Mouse (Mus musculus): ENCODE results near the gene Rnf135. TPM values are rescaled to one million over a fixed set of nuclear protein-coding genes. Genes with fewer than 3 reads are reported as not detected.
"Not testable (repeated sequence)": the region's sequence is repeated elsewhere in the genome, so short reads cannot be mapped to it uniquely, and the experiment has no call there.

The Rnf135 gene
- polyA plus RNA-seq, 1 experiment from 2014 or later: 3.1 TPM

GRCm38 (mm10) chr11:80184531-80185071 lies 950 bp downstream of the Rnf135 start:
- H3K4me3 ChIP-seq (replicated peaks): peak overlapping the region; percentile 47; the same call in 1 of the 2 replicates
- no peaks in the 10 kb centered on the region for H3K9me3 ChIP-seq
- H3K27ac ChIP-seq: no peak overlapping the region
- H3K36me3 ChIP-seq: no peaks in the 10 kb centered on the region
- no peaks in the 10 kb centered on the region for H3K27me3 ChIP-seq
- no peak for ATAC-seq
- H3K4me1 ChIP-seq (replicated peaks): peaks cover 10% of the 10 kb centered on the region; the same call in 1 of the 2 replicates
- no peak overlapping the region for H3K9ac ChIP-seq (replicated peaks)
- no peak overlapping the region for H3K4me2 ChIP-seq (replicated peaks)
- WGBS: 93% methylated on average over 6 of the region's 6 CpGs

DNA sequence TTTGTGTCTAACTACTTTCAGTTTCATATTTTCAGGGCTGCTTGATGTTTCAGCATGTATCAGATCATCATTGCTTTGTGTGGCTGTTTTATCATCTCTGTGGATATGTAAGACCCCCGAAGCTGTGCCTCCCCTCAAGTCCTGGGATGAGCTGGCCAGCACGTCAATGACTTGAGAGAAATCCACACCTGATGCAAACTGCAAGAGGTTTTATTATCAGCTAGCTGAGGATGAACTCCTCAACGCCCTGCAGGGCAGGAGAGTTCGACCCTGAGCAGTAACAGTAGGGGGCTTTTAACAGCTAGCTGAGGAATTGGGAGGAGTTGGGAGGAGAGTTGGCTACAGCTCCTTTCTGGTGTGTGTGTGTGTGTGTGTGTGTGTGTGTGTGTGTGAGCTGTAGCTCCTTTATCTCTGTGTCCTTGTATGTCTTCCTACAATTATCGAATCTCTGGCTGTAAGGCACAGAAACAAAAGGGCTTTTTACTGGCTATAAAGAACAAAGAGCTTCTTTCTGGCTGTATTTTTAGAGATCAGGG lies 1.9 kb downstream of the Rnf135 start:
- 64% methylated on average over 5 of the region's 5 CpGs for whole genome bisulfite sequencing
- H3K4me3 ChIP-seq (replicated peaks); H3K4me1 ChIP-seq (replicated peaks); H3K9me3 ChIP-seq; H3K9ac ChIP-seq (replicated peaks); H3K27me3 ChIP-seq; ATAC-seq; H3K27ac ChIP-seq; H3K4me2 ChIP-seq (replicated peaks); H3K36me3 ChIP-seq: not testable (repeated sequence)

GRCm38 (mm10) chr11:80190280-80190679 lies 6.6 kb downstream of the Rnf135 start:
- no peaks in the 10 kb centered on the region for H3K4me1 ChIP-seq (replicated peaks)
- H3K4me3 ChIP-seq (replicated peaks): no peak overlapping the region
- H3K4me2 ChIP-seq (replicated peaks): no peak overlapping the region
- no peak overlapping the region for H3K9ac ChIP-seq (replicated peaks)
- 83% methylated on average over 4 of the region's 4 CpGs for WGBS
- H3K9me3 ChIP-seq: no peaks in the 10 kb centered on the region
- no peak for ATAC-seq
- no peak overlapping the region for H3K27ac ChIP-seq
- H3K36me3 ChIP-seq: no peaks in the 10 kb centered on the region
- H3K27me3 ChIP-seq: no peaks in the 10 kb centered on the region

DNA sequence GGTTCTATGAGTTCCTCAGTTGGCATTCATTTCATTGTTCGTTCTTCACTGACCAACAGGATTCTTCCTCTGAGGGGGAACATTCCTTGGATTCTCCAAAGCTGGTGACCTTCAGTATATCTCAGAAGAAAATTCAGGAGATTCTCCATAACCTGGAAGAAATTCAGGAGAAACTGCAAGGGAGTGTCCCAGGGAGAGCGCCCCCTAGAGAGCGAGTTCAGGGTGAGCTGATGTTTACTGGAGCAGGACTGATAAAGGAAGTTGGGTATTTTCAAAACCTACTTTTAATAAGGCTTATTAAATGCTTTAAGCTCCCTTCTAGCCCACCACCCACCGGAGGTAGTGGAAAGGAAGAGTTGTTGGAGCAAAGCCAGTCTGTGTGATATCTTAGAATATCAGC lies 10.2 kb downstream of the Rnf135 start:
- Histone ChIP-seq H3K9me3 (no peaks in the 10 kb centered on the region), H3K4me1 (replicated peaks) (no peaks in the 10 kb centered on the region)
- WGBS: 74% methylated on average over 4 of the region's 4 CpGs

GRCm38 (mm10) chr11:80196351-80196750 lies 12.7 kb downstream of the Rnf135 start:
- no peaks in the 10 kb centered on the region for H3K4me1 ChIP-seq (replicated peaks)
- 87% methylated on average over 7 of the region's 7 CpGs for WGBS
- H3K9me3 ChIP-seq: no peaks in the 10 kb centered on the region
- no peak for ATAC-seq
- H3K4me2 ChIP-seq (replicated peaks): no peak overlapping the region
- H3K27ac ChIP-seq: no peak overlapping the region
- no peak overlapping the region for H3K4me3 ChIP-seq (replicated peaks)
- H3K27me3 ChIP-seq: no peaks in the 10 kb centered on the region
- no peaks in the 10 kb centered on the region for H3K36me3 ChIP-seq
- H3K9ac ChIP-seq (replicated peaks): no peak overlapping the region

More for the DNA sequence above, 10.2 kb downstream of the Rnf135 start:
- Histone ChIP-seq H3K36me3 (no peaks in the 10 kb centered on the region), H3K27me3 (no peaks in the 10 kb centered on the region), H3K9ac (replicated peaks) (no peak overlapping the region), H3K4me3 (replicated peaks) (no peak overlapping the region), H3K27ac (no peak overlapping the region), H3K4me2 (replicated peaks) (no peak overlapping the region)
- ATAC-seq: no peak

DNA sequence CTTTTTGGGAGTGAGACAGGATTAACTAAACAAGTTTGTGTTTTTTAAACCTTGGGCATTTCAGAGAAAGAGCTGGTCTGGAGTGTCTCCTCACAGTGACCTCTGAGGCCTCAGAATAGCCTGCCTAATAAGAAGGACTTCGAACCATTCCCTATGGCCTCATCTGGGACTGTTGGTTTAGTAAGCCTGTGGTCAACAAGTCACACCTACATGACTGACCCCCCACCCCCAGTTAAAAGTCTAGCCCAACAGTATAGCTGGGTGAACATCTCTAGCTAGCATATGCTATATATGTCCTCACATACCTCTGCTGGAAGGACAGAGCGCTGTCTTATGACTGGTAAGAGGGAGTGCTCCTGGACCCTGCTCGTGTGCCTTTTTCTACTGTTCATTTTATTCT lies 15.7 kb downstream of the Rnf135 start:
- no peaks in the 10 kb centered on the region for H3K9me3 ChIP-seq
- no peak for ATAC-seq
- no peaks in the 10 kb centered on the region for H3K27me3 ChIP-seq
- no peaks in the 10 kb centered on the region for H3K4me1 ChIP-seq (replicated peaks)
- H3K36me3 ChIP-seq: no peaks in the 10 kb centered on the region
- no peak overlapping the region for H3K9ac ChIP-seq (replicated peaks)
- no peak overlapping the region for H3K27ac ChIP-seq
- WGBS: 98% methylated on average over 3 of the region's 3 CpGs
- H3K4me2 ChIP-seq (replicated peaks): no peak overlapping the region
- H3K4me3 ChIP-seq (replicated peaks): no peak overlapping the region

DNA sequence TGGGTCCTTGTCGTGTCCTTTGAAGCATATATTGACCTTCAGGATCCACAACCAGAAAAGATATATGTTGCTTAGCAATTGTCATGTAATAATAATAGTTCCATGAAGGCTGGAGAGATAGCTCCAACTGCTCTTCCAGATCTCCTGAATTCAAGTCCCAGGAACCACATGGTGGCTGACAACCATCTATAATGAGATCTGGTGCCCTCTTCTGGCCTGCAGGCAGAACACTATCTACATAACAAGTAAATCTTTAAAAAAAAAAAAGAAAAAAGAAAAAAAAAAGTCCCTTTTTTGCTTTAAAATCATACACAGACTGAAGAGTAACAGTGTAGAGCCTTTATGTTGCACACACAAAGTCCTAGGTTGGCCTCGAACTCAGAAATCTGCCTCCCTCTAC lies 16.1 kb downstream of the Rnf135 start:
- ATAC-seq: no peak

DNA sequence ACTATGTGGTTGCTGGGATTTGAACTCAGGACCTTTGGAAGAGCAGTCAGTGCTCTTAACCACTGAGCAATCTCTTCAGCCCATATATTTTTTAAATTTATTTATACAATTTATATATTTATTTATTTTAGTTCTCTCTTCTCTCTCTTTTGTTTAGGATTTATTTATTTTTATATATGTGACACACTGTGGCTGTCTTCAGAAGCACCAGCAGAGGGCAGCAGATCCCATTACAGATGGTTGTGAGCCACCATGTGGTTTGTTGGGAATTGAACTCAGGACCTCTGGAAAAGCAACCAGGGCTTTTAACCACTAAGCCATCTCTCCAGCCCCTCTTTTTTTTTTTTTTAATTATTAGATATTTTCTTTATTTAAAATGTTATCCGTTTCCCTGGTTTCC lies 16.7 kb downstream of the Rnf135 start:
- H3K9me3 ChIP-seq: no peaks in the 10 kb centered on the region
- 58% methylated on average over 1 of the region's 1 CpGs for WGBS
- ATAC-seq: no peak
- no peaks in the 10 kb centered on the region for H3K27me3 ChIP-seq
- no peak overlapping the region for H3K9ac ChIP-seq (replicated peaks)
- no peak overlapping the region for H3K4me2 ChIP-seq (replicated peaks)
- H3K36me3 ChIP-seq: no peaks in the 10 kb centered on the region
- no peak overlapping the region for H3K4me3 ChIP-seq (replicated peaks)
- no peaks in the 10 kb centered on the region for H3K4me1 ChIP-seq (replicated peaks)
- H3K27ac ChIP-seq: no peak overlapping the region

More for the DNA sequence above, 16.1 kb downstream of the Rnf135 start:
- Histone ChIP-seq H3K4me2 (replicated peaks) (no peak overlapping the region), H3K9ac (replicated peaks) (no peak overlapping the region), H3K27ac (no peak overlapping the region), H3K4me1 (replicated peaks) (no peaks in the 10 kb centered on the region), H3K9me3 (no peaks in the 10 kb centered on the region), H3K36me3 (no peaks in the 10 kb centered on the region), H3K4me3 (replicated peaks) (no peak overlapping the region), H3K27me3 (no peaks in the 10 kb centered on the region)
- 96% methylated on average over 2 of the region's 2 CpGs for WGBS

DNA sequence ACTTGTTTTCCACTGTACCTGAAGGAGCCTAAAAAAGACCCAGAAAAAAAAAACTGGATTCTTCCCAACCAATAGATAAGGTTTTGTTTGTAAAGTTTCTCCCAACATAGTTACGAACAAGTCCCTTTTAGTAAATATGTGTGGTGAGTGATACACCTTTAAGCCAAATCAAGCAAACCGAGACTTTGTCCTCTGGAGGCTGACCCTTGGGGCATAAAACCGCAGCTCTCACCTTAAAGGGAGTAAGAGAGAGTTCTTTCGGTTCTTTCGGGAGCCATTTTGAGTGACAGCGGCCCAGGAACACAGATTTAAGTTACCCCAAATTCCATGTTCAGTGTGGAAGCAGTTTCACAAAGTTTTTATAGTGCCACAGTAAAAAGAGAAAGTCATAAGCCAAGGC lies 18.6 kb downstream of the Rnf135 start:
- Histone ChIP-seq H3K9ac (replicated peaks) (no peak overlapping the region), H3K4me2 (replicated peaks) (no peak overlapping the region), H3K4me1 (replicated peaks) (no peaks in the 10 kb centered on the region), H3K9me3 (no peaks in the 10 kb centered on the region), H3K27me3 (no peaks in the 10 kb centered on the region), H3K36me3 (no peaks in the 10 kb centered on the region), H3K4me3 (replicated peaks) (no peak overlapping the region), H3K27ac (no peak overlapping the region)
- 85% methylated on average over 6 of the region's 6 CpGs for WGBS
- no peak for ATAC-seq

DNA sequence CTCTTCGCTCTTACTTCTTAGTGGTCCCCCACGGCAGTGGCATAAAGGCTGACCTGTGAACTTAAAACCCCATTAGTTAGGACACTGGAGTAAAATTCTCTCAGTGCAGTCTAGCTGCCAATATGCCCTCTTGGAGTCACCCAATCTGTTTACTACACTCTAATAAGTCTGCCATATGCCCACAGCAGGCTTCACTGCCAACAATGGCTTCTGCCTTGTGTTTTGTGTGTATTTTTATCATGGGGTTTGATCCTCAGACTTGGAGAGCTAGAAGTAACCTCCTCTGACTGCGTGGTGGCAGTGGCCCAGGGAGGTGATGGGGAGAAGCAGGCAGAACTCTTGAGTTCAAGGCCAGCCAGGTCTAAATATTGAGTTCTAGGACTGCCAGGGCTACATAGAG lies 20.4 kb downstream of the Rnf135 start:
- Histone ChIP-seq H3K9me3 (no peaks in the 10 kb centered on the region), H3K4me2 (replicated peaks) (no peak overlapping the region), H3K36me3 (no peaks in the 10 kb centered on the region), H3K4me1 (replicated peaks) (no peaks in the 10 kb centered on the region), H3K27me3 (no peaks in the 10 kb centered on the region), H3K27ac (no peak overlapping the region), H3K4me3 (replicated peaks) (no peak overlapping the region), H3K9ac (replicated peaks) (no peak overlapping the region)
- ATAC-seq: no peak
- 77% methylated on average over 3 of the region's 3 CpGs for WGBS

- Histone ChIP-seq H3K27ac (no peak overlapping the region), H3K4me2 (replicated peaks) (no peak overlapping the region), H3K36me3 (no peaks in the 10 kb centered on the region), H3K4me1 (replicated peaks) (peaks cover 2% of the 10 kb centered on the region), H3K9ac (replicated peaks) (no peak overlapping the region), H3K4me3 (replicated peaks) (no peak overlapping the region), H3K27me3 (no peaks in the 10 kb centered on the region), H3K9me3 (no peaks in the 10 kb centered on the region)
- ATAC-seq: no peak
- WGBS: 55% methylated on average over 5 of the region's 5 CpGs
Measured at GRCm38 (mm10) chr11:80204941-80205340, 21.3 kb downstream of the Rnf135 start.

DNA sequence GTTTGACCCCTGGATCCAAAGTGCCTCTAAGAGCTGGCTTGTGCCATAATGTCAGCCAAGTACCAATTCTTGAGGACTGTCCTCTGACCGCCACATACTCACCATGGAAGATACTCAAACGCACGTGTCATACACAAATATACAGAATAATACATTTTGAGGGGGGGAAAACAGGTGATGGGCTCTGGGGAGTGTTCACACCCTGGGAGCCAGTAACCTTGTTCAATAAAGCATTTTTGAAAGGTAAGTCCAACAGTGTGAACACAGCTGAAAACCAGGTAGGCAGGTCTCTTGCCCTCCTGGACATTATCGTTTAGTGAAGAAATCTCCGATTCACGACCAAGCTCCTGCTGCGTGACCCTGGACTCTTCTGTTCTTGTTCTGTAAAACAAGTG lies 24.8 kb downstream of the Rnf135 start:
- Histone ChIP-seq H3K9me3 (no peaks in the 10 kb centered on the region), H3K4me2 (replicated peaks) (no peak overlapping the region; the same call in 1 of the 2 replicates), H3K27me3 (no peaks in the 10 kb centered on the region), H3K9ac (replicated peaks) (no peak overlapping the region), H3K4me1 (replicated peaks) (peaks cover 18% of the 10 kb centered on the region), H3K27ac (no peak overlapping the region), H3K36me3 (0 out of 2 replicates have a peak, but pooled peaks cover 9% of the 10 kb centered on the region), H3K4me3 (replicated peaks) (peak overlapping the region; percentile 97; the same call in 1 of the 2 replicates)
- WGBS: 40% methylated on average over 7 of the region's 7 CpGs
- no peak; the same call in 1 of the 2 replicates for ATAC-seq
